Mouse (Mus musculus) adipocyte (in vitro differentiated cells): ENCODE results near the gene Rps28.
A peak's percentile ranks its signal among the peaks of the same experiment; 100 is the strongest.

Experiments used
- DNase-seq: peaks from one replicate; pipeline ENCODE4 v3.0.0-alpha.2; 2016; ENCODE audit warnings: low spot score

The Rps28 gene

DNA sequence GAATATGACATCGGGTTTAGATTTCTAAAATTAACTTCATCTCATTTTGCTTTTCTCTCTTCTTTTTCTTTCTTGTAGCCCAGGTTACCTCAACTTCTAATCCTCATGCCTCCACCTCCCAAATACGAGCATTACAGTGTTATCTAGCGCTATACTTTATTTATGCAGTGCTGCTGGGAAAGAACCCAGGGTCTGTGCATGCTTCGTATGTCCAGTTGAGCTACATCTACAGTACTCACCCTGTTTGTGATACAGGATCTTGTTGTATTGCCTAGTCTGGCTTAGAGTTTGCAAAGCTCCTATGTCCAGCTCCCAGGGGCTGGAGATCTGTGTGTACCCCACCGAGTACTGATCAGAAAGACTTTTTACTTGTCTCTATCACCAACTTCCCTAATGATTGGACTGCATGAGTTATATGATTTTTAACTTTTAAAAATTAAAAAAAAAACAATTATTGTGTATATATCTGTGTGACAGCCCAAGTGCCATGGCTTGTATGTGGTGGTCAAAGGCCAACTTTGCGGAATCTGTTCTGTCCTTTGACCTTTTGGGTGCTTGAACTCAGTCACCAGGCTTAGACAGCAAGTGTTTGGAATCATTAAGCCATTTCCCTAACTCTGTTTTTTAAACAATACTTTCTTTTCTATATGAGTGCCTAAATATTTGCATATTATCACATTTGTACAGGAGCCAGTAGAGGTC, 50.3 kb downstream of the Rps28 start:
- peak; percentile 70 for DNase-seq

DNA sequence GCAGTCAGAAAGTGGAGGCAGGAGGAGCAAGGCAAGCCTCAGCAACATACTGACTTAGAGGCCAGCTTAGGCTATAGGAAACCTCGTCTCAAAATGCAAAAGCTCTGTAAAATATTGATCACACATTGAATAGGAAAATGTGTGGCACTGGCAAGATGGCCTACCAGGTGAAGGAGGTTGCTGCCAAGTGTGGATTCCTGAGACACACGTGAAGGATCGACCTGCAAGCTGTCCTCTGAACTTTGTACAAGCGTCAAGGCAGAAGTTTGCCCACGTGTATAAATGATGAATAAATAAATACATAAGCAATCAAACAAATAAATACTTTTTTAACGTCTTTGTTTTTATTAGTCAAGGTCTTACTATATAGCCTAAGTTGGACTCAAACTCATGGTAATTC, 50.9 kb downstream of the Rps28 start:
- DNase-seq, result no peak

DNA sequence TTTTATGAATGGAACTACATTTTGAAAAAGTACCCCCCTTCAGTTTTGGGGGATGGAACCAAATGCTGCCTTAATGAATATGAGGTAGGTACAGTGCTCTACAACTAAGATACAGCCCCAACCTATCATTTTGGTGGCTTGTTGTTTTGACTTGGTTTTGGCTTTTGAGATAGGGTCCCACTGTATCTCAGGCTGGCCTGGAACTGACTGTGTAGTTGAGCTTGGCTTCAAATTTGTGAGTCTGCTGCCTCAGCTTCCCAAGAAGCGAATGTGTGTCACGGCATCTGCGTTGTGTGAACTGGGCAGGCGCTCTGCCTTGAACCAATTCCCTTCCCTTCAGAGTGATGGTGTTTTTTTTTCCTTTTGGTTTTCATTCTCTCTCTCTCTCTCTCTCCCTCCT, 52.7 kb downstream of the Rps28 start:
- DNase-seq, result no peak
